Mouse (Mus musculus) heart, adult 2 months (tissue): Measurements from ENCODE around the gene Slc35b2.

ENCODE experiments used
- CTCF ChIP-seq: fragments of 200-600 bp; IDR thresholded peaks from 2 replicates; pipeline ENCODE4 v1.8.1; 2022; ENCODE audit warnings: antibody characterized with exemption, mild to moderate bottlenecking, moderate library complexity
- EP300 ChIP-seq: fragments of 200-500 bp; IDR thresholded peaks from 2 replicates; pipeline ENCODE4 v1.6.1; 2011; ENCODE audit warnings: low read depth, low read length, control low read depth; ENCODE audit not compliant: insufficient read depth
- POLR2A ChIP-seq: fragments of 200-500 bp; IDR thresholded peaks from 2 replicates; pipeline ENCODE4 v1.6.1; 2011; ENCODE audit warnings: mild to moderate bottlenecking, low read depth, low read length, control low read depth; ENCODE audit not compliant: insufficient read depth

- TF ChIP-seq CTCF (no peak), EP300 (no peak), POLR2A (no peak)
Measured at GRCm38 (mm10) chr17:45556107-45556489, 7.6 kb upstream of the Slc35b2 start.
